Mouse (Mus musculus) liver, adult 2 months (tissue): ENCODE measurements at regions not wholly inside any gene's neighbourhood (a gene's known extent, or its start where the extent isn't known, plus 50 kb on each side); places are given as distances from the start of the nearest gene placed in this dataset.

Source experiments
- CTCF ChIP-seq: fragments of 200-500 bp; IDR thresholded peaks from 2 replicates; pipeline ENCODE4 v1.5.1; 2011; ENCODE audit warnings: low read depth, low read length, control low read depth
- POLR2A ChIP-seq: fragments of 200-500 bp; IDR thresholded peaks from 2 replicates; pipeline ENCODE4 v1.6.1; 2011; ENCODE audit warnings: low read length, control low read depth; ENCODE audit not compliant: insufficient read depth; ENCODE audit errors: extremely low read depth

DNA sequence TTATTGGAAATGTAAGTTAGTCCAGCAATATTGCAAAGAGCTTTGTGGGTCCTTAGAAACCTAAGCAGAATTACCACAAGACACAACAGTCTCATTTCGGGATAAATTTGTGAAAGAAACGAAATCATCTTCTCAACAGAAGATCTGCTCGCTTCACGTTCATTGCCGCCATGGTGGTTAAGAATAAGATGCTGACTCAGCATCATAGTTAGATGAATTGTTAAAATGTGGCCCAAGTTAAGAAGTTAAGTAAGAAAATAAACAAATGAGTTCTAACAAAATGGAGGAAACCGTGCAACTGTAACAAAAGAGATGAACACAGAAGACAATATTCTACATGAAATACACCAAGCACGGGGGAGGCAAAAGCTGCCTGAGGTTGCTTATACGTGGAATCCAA, 465.9 kb upstream of the Pmfbp1 start:
- TF ChIP-seq CTCF (no peak), POLR2A (no peak)
